Mouse (Mus musculus): Measurements from ENCODE around the gene Nek4. TPM values are rescaled to one million over a fixed set of nuclear protein-coding genes. Genes with fewer than 3 reads are reported as not detected.

Gene Nek4
- 1 to 10 TPM; 4.5 to 4.7 TPM for total RNA-seq (2023)

DNA sequence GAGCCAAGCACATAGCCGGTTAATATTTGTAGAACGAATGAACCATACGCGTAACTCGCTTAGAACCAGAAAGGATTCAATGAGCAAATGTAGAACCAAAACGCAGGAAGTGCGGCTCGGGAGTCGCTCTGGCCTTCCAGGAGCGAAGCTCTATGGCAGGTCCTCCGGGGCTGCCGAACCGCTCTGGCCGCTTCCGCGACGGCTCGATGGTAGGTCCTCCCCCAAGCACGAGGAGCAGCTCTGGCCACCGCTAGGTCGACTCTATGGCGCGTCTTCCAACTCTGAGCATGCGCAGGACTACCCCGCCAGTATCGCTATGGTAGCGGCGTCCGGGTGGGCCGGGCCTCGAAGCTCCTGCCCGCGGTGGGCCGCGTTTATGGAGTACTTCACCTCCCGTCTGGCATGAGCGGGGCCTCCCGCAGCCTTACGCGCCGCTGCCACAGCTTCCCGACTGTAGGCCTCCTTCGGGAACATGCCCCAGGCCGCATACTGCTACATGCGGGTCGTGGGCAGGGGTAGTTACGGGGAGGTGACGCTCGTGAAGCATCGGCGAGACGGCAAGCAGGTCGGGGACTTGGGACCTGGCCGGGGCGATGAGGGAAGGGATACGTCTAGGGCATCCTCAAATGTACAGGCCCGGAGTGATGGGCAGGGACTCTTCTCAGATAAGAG, at the start of gene Nek4:
TSS of gene Nek4 (plus strand) at position 224 of the 672 bp plus-strand sequence.

DNA sequence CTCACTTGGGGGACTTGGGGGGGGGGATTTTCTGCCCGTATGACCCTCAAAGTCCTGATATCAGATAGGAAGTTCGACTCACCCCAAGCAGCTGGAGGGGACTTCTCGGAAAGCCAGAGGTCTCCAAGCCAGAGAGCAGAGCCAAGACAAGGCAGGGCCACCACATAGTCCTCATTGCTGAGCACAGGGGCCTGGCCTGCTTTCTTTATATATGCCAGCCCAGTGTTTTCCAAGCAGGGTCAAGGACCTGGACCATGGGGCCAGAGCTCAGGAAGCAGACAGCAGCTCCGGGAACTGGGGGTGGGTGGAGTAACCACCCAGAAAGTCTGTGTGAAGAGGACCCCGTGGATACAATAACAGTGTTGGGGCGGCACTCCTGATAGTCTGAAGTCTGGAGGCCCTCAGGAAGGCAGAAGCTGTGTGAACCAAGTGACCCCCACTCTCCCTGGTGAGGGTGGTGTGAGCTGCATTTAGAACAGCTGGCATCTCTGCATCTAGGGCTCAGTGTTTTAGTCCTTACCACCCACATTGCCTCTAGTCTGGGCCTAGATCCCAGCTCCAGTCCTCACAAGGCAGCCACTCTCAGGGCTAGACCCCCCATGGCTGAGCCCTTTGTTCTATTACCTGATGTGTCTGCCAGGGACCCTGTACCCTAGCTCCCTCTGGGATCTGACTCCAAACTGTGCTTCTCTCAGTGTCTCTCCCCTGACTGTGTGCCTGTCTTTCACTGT, 27.6 kb upstream of the Nek4 start, which contains the start of gene Itih3:
TSS of gene Itih3 (minus strand) at position 386 of the 731 bp plus-strand sequence.

DNA sequence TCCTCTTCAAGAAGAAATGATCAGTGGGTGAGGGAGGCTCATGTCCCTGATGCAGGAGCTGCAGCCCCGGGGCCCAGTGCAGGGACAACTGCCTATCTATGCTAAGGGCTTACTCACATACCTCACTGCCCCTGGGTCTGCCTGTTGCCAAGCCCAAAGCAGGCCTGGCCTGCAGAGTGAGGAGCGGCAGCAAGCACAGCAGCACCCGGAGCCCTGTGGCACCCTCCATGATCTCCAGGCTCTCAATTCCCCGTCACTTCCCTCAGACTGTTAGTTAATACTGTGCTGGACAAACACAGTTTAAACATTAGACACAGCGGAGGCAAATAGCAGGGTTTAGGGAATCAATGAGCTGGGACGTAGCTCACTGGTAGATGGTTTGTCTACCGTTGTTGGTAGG, 8.1 kb upstream of the Nek4 start, which contains the start of gene Itih1:
TSS of gene Itih1 (minus strand) at position 252 of the 400 bp plus-strand sequence.

DNA sequence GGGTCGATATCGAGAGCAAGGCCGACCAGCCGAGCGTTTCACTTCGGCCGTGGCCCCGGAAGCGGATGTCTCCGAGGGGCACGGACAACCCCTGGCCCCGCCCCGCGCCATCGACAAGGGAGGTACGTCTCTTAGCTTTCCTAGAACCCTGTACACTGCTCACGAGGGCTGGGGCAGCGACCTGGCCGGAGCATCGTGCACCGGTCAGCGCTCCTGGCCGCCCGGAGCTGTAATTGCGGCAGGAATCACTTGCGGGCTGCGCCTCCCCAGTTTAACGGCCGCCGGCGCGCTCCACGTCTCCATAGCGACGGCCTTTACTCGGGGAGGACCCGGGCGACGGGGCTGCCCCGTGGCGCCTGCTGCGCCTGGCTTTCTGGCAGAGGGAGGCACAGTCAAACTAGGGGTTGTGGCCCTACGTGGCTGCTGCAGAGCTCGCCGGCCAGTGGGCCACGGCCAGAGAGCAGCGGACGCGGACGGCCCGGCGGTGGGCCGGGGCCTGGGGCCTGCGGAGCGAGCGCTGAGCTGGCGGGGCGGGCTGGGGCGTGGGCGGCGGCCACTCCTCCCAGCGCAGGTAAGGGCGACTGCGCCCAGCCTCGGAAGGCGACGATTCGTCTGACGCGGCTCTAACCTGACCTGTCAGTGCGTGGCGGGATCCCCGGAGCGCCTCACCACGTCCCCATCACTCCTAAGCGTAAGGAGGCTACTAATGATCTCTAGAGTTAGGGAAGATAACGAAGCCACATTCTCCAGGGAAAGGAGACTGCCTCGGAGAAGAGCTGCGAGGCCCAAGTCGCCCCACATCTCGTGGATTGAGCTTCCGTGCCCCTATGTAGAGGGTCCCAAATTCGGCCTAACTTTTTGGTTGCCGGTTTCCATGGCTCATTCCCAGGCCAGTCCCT, 50.4 kb downstream of the Nek4 start, which contains the start of the genes Glt8d1 and Spcs1:
TSS of gene Glt8d1 (plus strand) at position 94 of the 899 bp plus-strand sequence.
TSS of gene Spcs1 (minus strand) at position 366 of the 899 bp plus-strand sequence.

DNA sequence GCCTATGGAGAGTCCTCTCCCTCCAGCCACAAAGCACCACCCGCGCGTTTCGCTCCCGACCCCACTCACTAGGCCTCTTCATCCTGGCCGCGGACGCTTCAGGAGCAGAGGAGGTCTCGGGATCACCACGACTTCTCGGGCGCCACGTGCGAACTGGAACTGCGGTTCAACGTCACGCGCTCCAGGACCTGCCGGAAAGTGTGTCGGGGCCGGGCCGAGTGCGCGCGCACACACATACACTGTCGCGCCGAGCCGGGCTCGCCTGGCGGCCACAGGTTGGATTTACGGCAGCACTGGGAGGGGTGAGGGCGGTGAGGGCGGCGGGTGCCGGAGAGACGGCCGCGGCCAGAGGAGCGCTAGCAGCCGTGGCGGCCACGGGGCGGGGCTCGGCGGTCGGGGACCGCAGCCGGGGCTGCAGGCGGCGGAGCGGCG, 67.7 kb downstream of the Nek4 start, which contains the start of the genes Pbrm1 and Gnl3:
TSS of gene Pbrm1 (plus strand) at position 279 of the 432 bp plus-strand sequence.
TSS of gene Gnl3 (minus strand) at position 293 of the 432 bp plus-strand sequence.

Other genes with a start within 250 kb of the Nek4 start
- 10 to 100 TPM; 14.6 to 16.3 TPM for gene Sfmbt1, start 236.5 kb upstream of the Nek4 start, total RNA-seq (2023)
- gene Tmem110, start 125.8 kb upstream of the Nek4 start, total RNA-seq (2023): 10 to 100 TPM; 14.8 to 18.4 TPM
- under 1 TPM; 0.44 to 0.83 TPM for gene Mustn1, start 72.2 kb upstream of the Nek4 start, total RNA-seq (2023)
- gene Itih4, start 64.9 kb upstream of the Nek4 start, total RNA-seq (2023): not detected
- gene Itih3, start 27.6 kb upstream of the Nek4 start, total RNA-seq (2023): not detected
- not detected for gene Itih1, start 8.1 kb upstream of the Nek4 start, total RNA-seq (2023)
- 10 to 100 TPM; 11.4 to 12.2 TPM for gene Glt8d1, start 50.0 kb downstream of the Nek4 start, total RNA-seq (2023)
- 10 to 100 TPM; 70.6 to 86.4 TPM for gene Spcs1, start 50.3 kb downstream of the Nek4 start, total RNA-seq (2023)
- gene Pbrm1, start 67.8 kb downstream of the Nek4 start, total RNA-seq (2023): 10 to 100 TPM; 52.5 to 55.0 TPM
- 10 to 100 TPM; 43.5 to 46.3 TPM for gene Gnl3, start 67.8 kb downstream of the Nek4 start, total RNA-seq (2023)
- gene Smim4, start 177.6 kb downstream of the Nek4 start, total RNA-seq (2023): 10 to 100 TPM; 43.2 to 63.8 TPM
- gene Nt5dc2, start 179.7 kb downstream of the Nek4 start, total RNA-seq (2023): 10 to 100 TPM; 15.2 to 18.0 TPM
- 1 to 10 TPM; 2.8 to 3.7 TPM for gene Stab1, start 217.3 kb downstream of the Nek4 start, total RNA-seq (2023)